Mouse (Mus musculus) regulatory T cell (primary cell): Measurements from ENCODE around the gene Mrtfa.

Experiments
- in situ Hi-C: fragments of 300-600 bp; cut with MboI, MseI; formaldehyde crosslinking; loops from one replicate; pipeline ENCODE4 v1.15.1; 2025; ENCODE audit warnings: high pct_unique_total_duplicates

Mrtfa gene

GRCm38 (mm10) chr15:81156453-81156852 is 34.1 kb downstream of the Mrtfa start:
- in situ Hi-C loops, result no loop called here

- in situ Hi-C loops, result no loop called here
These were observed 34.7 kb downstream of the Mrtfa start for GRCm38 (mm10) chr15:81155845-81156244.

- in situ Hi-C loops, result no loop called here
These were observed 35.5 kb downstream of the Mrtfa start for GRCm38 (mm10) chr15:81154846-81155624.

GRCm38 (mm10) chr15:81141956-81142576 is 48.5 kb downstream of the Mrtfa start:
- in situ Hi-C loops, result no loop called here

- in situ Hi-C loops, result no loop called here
These were observed 50.6 kb downstream of the Mrtfa start for GRCm38 (mm10) chr15:81140004-81140403.

- in situ Hi-C loops, result no loop called here
These were observed 53.3 kb downstream of the Mrtfa start for GRCm38 (mm10) chr15:81137298-81137697.

- in situ Hi-C loops, result loop anchor here (5.0 kb wide), 1 partner anchor 69 kb away; no protein-coding TSS in a partner anchor
These were observed 56.8 kb downstream of the Mrtfa start for GRCm38 (mm10) chr15:81133781-81134180.

GRCm38 (mm10) chr15:81131152-81131551 is 59.4 kb downstream of the Mrtfa start:
- in situ Hi-C loops, result loop anchor here (5.0 kb wide), 1 partner anchor 71 kb away; no protein-coding TSS in a partner anchor

- in situ Hi-C loops, result loop anchor here (5.0 kb wide), 1 partner anchor 72 kb away; no protein-coding TSS in a partner anchor
These were observed 60.6 kb downstream of the Mrtfa start for GRCm38 (mm10) chr15:81129970-81130369.

- in situ Hi-C loops, result no loop called here
These were observed 62.3 kb downstream of the Mrtfa start for GRCm38 (mm10) chr15:81128155-81128838.

- in situ Hi-C loops, result loop anchor here (5.0 kb wide), 1 partner anchor 97 kb away; no protein-coding TSS in a partner anchor
These were observed 66.3 kb downstream of the Mrtfa start for GRCm38 (mm10) chr15:81124282-81124681.

GRCm38 (mm10) chr15:81123122-81123521 is 67.4 kb downstream of the Mrtfa start:
- in situ Hi-C loops, result loop anchor here (5.0 kb wide), 1 partner anchor 96 kb away; no protein-coding TSS in a partner anchor

- in situ Hi-C loops, result loop anchor here (5.0 kb wide), 1 partner anchor 95 kb away; no protein-coding TSS in a partner anchor
These were observed 68.0 kb downstream of the Mrtfa start for GRCm38 (mm10) chr15:81122535-81122934.

GRCm38 (mm10) chr15:81122078-81122477 is 68.5 kb downstream of the Mrtfa start:
- in situ Hi-C loops, result loop anchor here (5.0 kb wide), 1 partner anchor 95 kb away; no protein-coding TSS in a partner anchor

- in situ Hi-C loops, result loop anchor here (5.0 kb wide), 1 partner anchor 94 kb away; no protein-coding TSS in a partner anchor
These were observed 69.6 kb downstream of the Mrtfa start for GRCm38 (mm10) chr15:81120946-81121345.

- in situ Hi-C loops, result loop anchor here (5.0 kb wide), 1 partner anchor 93 kb away; no protein-coding TSS in a partner anchor
These were observed 70.4 kb downstream of the Mrtfa start for GRCm38 (mm10) chr15:81120140-81120539.

- in situ Hi-C loops, result loop anchor here (5.0 kb wide), 1 partner anchor 44 kb away; no protein-coding TSS in a partner anchor
These were observed 72.3 kb downstream of the Mrtfa start for GRCm38 (mm10) chr15:81118226-81118625.

GRCm38 (mm10) chr15:81112589-81112988 is 78.0 kb downstream of the Mrtfa start:
- in situ Hi-C loops, result no loop called here

- in situ Hi-C loops, result no loop called here
These were observed 80.2 kb downstream of the Mrtfa start for GRCm38 (mm10) chr15:81110315-81110714.

- in situ Hi-C loops, result no loop called here
These were observed 84.6 kb downstream of the Mrtfa start for GRCm38 (mm10) chr15:81105962-81106361.

- in situ Hi-C loops, result no loop called here
These were observed 85.8 kb downstream of the Mrtfa start for GRCm38 (mm10) chr15:81104585-81105259.
